Mouse (Mus musculus): Measurements from ENCODE around the gene 4930502E18Rik.

GRCm38 (mm10) chrX:53724596-53724995, at the start of gene 4930502E18Rik:
- no peak for TF ChIP-seq CTCF (conservative IDR thresholded peaks at IDR 0.05 in 1 of 2, IDR thresholded peaks at IDR 0.05 in 1 of 2; ENCODE audit: low read depth in 2 of 2, low read length in 2 of 2)
- no peak for TF ChIP-seq EP300 (IDR thresholded peaks at IDR 0.05; ENCODE audit: low read length)
- TF ChIP-seq RAD21 (IDR thresholded peaks at IDR 0.05; ENCODE audit: low read depth, low read length), result no peak
- no peak for TF ChIP-seq JUND (conservative IDR thresholded peaks at IDR 0.05; ENCODE audit: low read depth, low read length)
- no peak for TF ChIP-seq CHD1 (IDR thresholded peaks at IDR 0.05; ENCODE audit: low read depth, low read length)
- no peak for TF ChIP-seq ZNF384 (IDR thresholded peaks at IDR 0.05; ENCODE audit: low read depth, low read length)
- no peak for TF ChIP-seq CHD2 (IDR thresholded peaks at IDR 0.05; ENCODE audit: low read length)
- no peak for TF ChIP-seq USF1 (IDR thresholded peaks at IDR 0.05; ENCODE audit: low read depth, low read length)
- TF ChIP-seq ZMIZ1 (IDR thresholded peaks at IDR 0.05; ENCODE audit: low read depth, low read length), result no peak

Data from CH12.LX (cell line).